In the genomic region with DNA sequence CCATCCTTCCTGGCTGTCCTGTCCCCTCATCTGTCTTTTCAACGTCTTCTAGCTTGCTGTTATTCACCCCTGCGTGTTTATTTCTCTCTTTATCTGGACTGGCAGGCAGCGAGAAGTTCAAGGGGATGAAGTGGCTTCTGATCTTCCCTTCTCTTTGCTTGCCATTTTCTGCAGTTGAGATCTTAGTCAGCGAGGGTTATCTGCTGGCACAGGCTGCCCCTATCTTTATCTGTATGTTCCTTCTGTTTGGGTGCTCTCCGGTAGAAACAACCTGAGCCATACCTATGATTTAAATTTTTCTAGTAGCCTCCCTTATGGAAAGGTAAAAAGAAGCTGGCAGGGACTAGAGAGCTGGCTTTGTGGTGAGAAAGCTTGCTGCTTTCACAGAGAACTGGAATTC, we compare ENCODE assay signal across 13 mouse cellular contexts. TPM values are rescaled to one million over a fixed set of nuclear protein-coding genes. Genes with fewer than 3 reads are reported as not detected.
DNase-seq lines count a peak whose midpoint lies in the region; ATAC-seq and TF ChIP-seq lines count a peak whose summit lies in the region.
"Had no signal": no experiment of that assay in that cellular context is flagged by ENCODE, and none has a peak within 500 bp of the region (broad histone marks: within the 10 kb centered on the region; RNA-seq: fewer than 3 reads in every experiment).

No protein-coding gene starts in this region.

- no peaks in the 10 kb centered on the region for H3K9me3 ChIP-seq in forebrain, embryonic 10.5 days
- H3K9me3 ChIP-seq in forebrain, embryonic 12.5 days = no peaks in the 10 kb centered on the region
- H3K9me3 ChIP-seq in G1E (replicated peaks) = no peaks in the 10 kb centered on the region
- no peaks in the 10 kb centered on the region for H3K9me3 ChIP-seq in neural tube, embryonic 15.5 days (replicated peaks)

- 91% methylated on average over 5 of the region's 5 CpGs for WGBS in forebrain, embryonic 10.5 days
- WGBS in forebrain, embryonic 12.5 days = 82% methylated on average over 5 of the region's 5 CpGs
- whole genome bisulfite sequencing in spleen, adult 2 months = 66% methylated on average over 5 of the region's 5 CpGs
- WGBS in neural tube, embryonic 15.5 days = 78% methylated on average over 5 of the region's 5 CpGs

- H3K36me3 ChIP-seq in forebrain, embryonic 10.5 days (replicated peaks) = peaks cover 13% of the 10 kb centered on the region
- H3K36me3 ChIP-seq in forebrain, embryonic 12.5 days (replicated peaks) = no peaks in the 10 kb centered on the region
- H3K36me3 ChIP-seq in G1E (replicated peaks) = peaks cover 58% of the 10 kb centered on the region
- H3K36me3 ChIP-seq in spleen, adult 2 months (ENCODE audit: control insufficient read depth, insufficient read depth, low read length) = no peaks in the 10 kb centered on the region
- H3K36me3 ChIP-seq in neural tube, embryonic 15.5 days = no peaks in the 10 kb centered on the region

- peaks cover 48% of the 10 kb centered on the region for H3K4me1 ChIP-seq in forebrain, embryonic 10.5 days
- peaks cover 28% of the 10 kb centered on the region for H3K4me1 ChIP-seq in forebrain, embryonic 12.5 days
- peaks cover 79% of the 10 kb centered on the region for H3K4me1 ChIP-seq in G1E (ENCODE audit: insufficient read depth, low read depth, low read length)
- peaks cover 7% of the 10 kb centered on the region for H3K4me1 ChIP-seq in spleen, adult 2 months (ENCODE audit: control insufficient read depth, insufficient read depth, insufficient read length)
- H3K4me1 ChIP-seq in neural tube, embryonic 15.5 days = peaks cover 27% of the 10 kb centered on the region

- H3K27ac ChIP-seq in forebrain, embryonic 10.5 days = 0 out of 2 replicates have a peak overlapping the region, but pooled peaks have one; percentile 57
- no peak overlapping the region for H3K27ac ChIP-seq in forebrain, embryonic 12.5 days
- peak overlapping the region; percentile 29; the same call in 1 of the 2 replicates for H3K27ac ChIP-seq in spleen, adult 2 months (ENCODE audit: insufficient read depth, low read length)
- no peak overlapping the region for H3K27ac ChIP-seq in neural tube, embryonic 15.5 days (replicated peaks)
- H3K27ac ChIP-seq: gastrocnemius, adult 2 months; hindbrain, postnatal 0 days had no signal

- H3K9ac ChIP-seq in forebrain, embryonic 12.5 days = no peak overlapping the region
- no peak overlapping the region for H3K9ac ChIP-seq in neural tube, embryonic 15.5 days (replicated peaks)

- H3K27me3 ChIP-seq in forebrain, embryonic 10.5 days (ENCODE audit: poor library complexity, severe bottlenecking) = no peaks in the 10 kb centered on the region
- H3K27me3 ChIP-seq in forebrain, embryonic 12.5 days = no peaks in the 10 kb centered on the region
- no peaks in the 10 kb centered on the region for H3K27me3 ChIP-seq in G1E (ENCODE audit: insufficient read depth, low read length)
- peaks cover 2% of the 10 kb centered on the region; the same call in 1 of the 2 replicates for H3K27me3 ChIP-seq in spleen, adult 2 months (ENCODE audit: control insufficient read depth, insufficient read depth, low read length)
- H3K27me3 ChIP-seq in neural tube, embryonic 15.5 days (replicated peaks) = no peaks in the 10 kb centered on the region

- no peak overlapping the region for H3K4me2 ChIP-seq in forebrain, embryonic 12.5 days
- no peak overlapping the region for H3K4me2 ChIP-seq in neural tube, embryonic 15.5 days
- H3K4me2 ChIP-seq: midbrain, embryonic 11.5 days had no signal

- DNase-seq in forebrain, embryonic 10.5 days (ENCODE audit: extremely low spot score, low spot score) = no peak
- no peak for DNase-seq in G1E (ENCODE audit: low spot score)
- no peak for DNase-seq in spleen, adult 2 months (ENCODE audit: low read depth in 1 of 2, low spot score in 2 of 2)
- no peak for DNase-seq in right cerebral cortex, postnatal 36 days (ENCODE audit: low spot score in 2 of 2)
- no peak for DNase-seq in thymus, postnatal 10 days (ENCODE audit: low spot score in 2 of 2)
- DNase-seq: cerebellum, adult 11-12 months; gastrocnemius, adult 2 months; kidney, postnatal 10 days had no signal

- H3K4me3 ChIP-seq in forebrain, embryonic 10.5 days = no peak overlapping the region
- H3K4me3 ChIP-seq in forebrain, embryonic 12.5 days (replicated peaks) = no peak overlapping the region
- peak overlapping the region; percentile 70; the same call in 1 of the 2 replicates for H3K4me3 ChIP-seq in G1E (ENCODE audit: low read depth, low read length)
- H3K4me3 ChIP-seq in spleen, adult 2 months (ENCODE audit: extremely low read depth, insufficient read depth, insufficient read length) = no peak overlapping the region
- no peak overlapping the region for H3K4me3 ChIP-seq in neural tube, embryonic 15.5 days (replicated peaks)
- H3K4me3 ChIP-seq: gastrocnemius, adult 2 months had no signal

- no peak for ATAC-seq in forebrain, embryonic 12.5 days (ENCODE audit: low FRiP score)
- ATAC-seq in G1E (ENCODE audit: extremely low read depth, insufficient number of reproducible peaks, low FRiP score, poor library complexity, severe bottlenecking) = peak; percentile 62
- ATAC-seq in erythroid progenitor cell, adult 5-6 weeks (replicated peaks; ENCODE audit: low FRiP score, poor library complexity, severe bottlenecking) = peak; percentile 56
- no peak for ATAC-seq in neural tube, embryonic 15.5 days (ENCODE audit: low FRiP score)
- ATAC-seq: hindbrain, postnatal 0 days had no signal

- TF ChIP-seq POLR2A in spleen, adult 2 months (IDR thresholded peaks at IDR 0.05; ENCODE audit: low read depth, low read length) = no peak

- TF ChIP-seq CTCF in G1E (IDR thresholded peaks at IDR 0.05; ENCODE audit: low read depth, low read length) = no peak
- no peak for TF ChIP-seq CTCF in spleen, adult 2 months (IDR thresholded peaks at IDR 0.05; ENCODE audit: extremely low read depth, insufficient read depth, insufficient read length, insufficient replicate concordance)

RNA-seq across cellular contexts. Expression of a gene that starts 4.7 kb away (rescaled TPM):
- 36.9 and 38.9 TPM in 2 replicates for polyA plus RNA-seq in forebrain, embryonic 10.5 days (2016; fragmentation: Nextera tagmentation; extraction: Ambion mirVana)
- 34.1 and 37.1 TPM in 2 replicates for polyA plus RNA-seq in forebrain, embryonic 12.5 days (2016; fragmentation: Nextera tagmentation; extraction: Ambion mirVana)
- 95.2 and 107 TPM in 2 replicates for total RNA-seq in G1E (2014; fragmentation: Nextera tagmentation)
- total RNA-seq in G1E (2017) = 46.8 and 51.0 TPM in 2 replicates
- polyA plus RNA-seq in G1E (2012) = 62.8 and 70.0 TPM in 2 replicates
- 226 and 229 TPM in 2 replicates for total RNA-seq in erythroid progenitor cell, adult 5-6 weeks (2015; ENCODE audit: low replicate concordance)
- total RNA-seq in erythroid progenitor cell, adult 5-6 weeks (2017; ENCODE audit: low replicate concordance) = 231 and 263 TPM in 2 replicates
- 43.1 and 48.1 TPM in 2 replicates for polyA plus RNA-seq in spleen, adult 2 months (2012; rRNA removed)
- 69.1 and 76.0 TPM in 2 replicates for polyA plus RNA-seq in neural tube, embryonic 15.5 days (2015; fragmentation: Nextera tagmentation; extraction: Ambion mirVana)

Comparison
In these comparisons a context has a peak if more than half of its experiments do, and no peak if none do; other contexts are left out.
1. H3K27ac ChIP-seq: peak in forebrain, embryonic 10.5 days (single experiment) and spleen, adult 2 months (single experiment); none in forebrain, embryonic 12.5 days (single experiment) and neural tube, embryonic 15.5 days (single experiment).
2. ATAC-seq: peak in G1E (single experiment) and erythroid progenitor cell, adult 5-6 weeks (single experiment); none in forebrain, embryonic 12.5 days (single experiment) and neural tube, embryonic 15.5 days (single experiment).